Mouse (Mus musculus): ENCODE measurements around the gene Pbld2. TPM values are rescaled to one million over a fixed set of nuclear protein-coding genes. Genes with fewer than 3 reads are reported as not detected.
A peak's percentile ranks its signal among the peaks of the same experiment; 100 is the strongest.

Pbld2 gene
- 0.84 and 1.1 TPM in 2 replicates for polyA plus RNA-seq (2014; fragmentation: Nextera tagmentation; extraction: Ambion mirVana)

- Histone ChIP-seq H3K9ac (replicated peaks; ENCODE audit: low read length) (peak within 1 kb of the TSS; percentile 97), H3K4me1 (ENCODE audit: control insufficient read depth, insufficient read depth, low read length) (no peaks in the 10 kb centered on the region), H3K36me3 (replicated peaks; ENCODE audit: control insufficient read depth, insufficient read depth, low read depth, low read length) (no peaks in the 10 kb centered on the region), H3K27ac (replicated peaks; ENCODE audit: low read depth, low read length) (peak within 1 kb of the TSS; percentile 99), H3K4me3 (ENCODE audit: low read depth, low read length) (peak within 1 kb of the TSS; percentile 88), H3K4me2 (ENCODE audit: low read depth, low read length) (peak within 1 kb of the TSS; percentile 69), H3K27me3 (ENCODE audit: control insufficient read depth, insufficient read depth, low read length) (no peaks in the 10 kb centered on the region), H3K9me3 (replicated peaks; ENCODE audit: control insufficient read depth, low read length) (no peaks in the 10 kb centered on the region)
- peak; percentile 92 for ATAC-seq (replicated peaks; ENCODE audit: insufficient number of reproducible peaks, low FRiP score, low TSS enrichment, low read depth)
- WGBS: under 1% methylated on average over 57 of the region's 69 CpGs
- DNase-seq (ENCODE audit: low spot score): peak; percentile 97
Observed at GRCm38 (mm10) chr10:63023749-63024579, at the start of gene Pbld2, which contains the start of gene Hnrnph3. Gene Pbld2, plus strand, starts transcription at chr10:63024315. Gene Hnrnph3, minus strand, starts transcription at chr10:63024217.

GRCm38 (mm10) chr10:62979667-62980038, 44.5 kb upstream of the Pbld2 start:
- 9% methylated on average over 10 of the region's 10 CpGs for WGBS
- ATAC-seq (replicated peaks; ENCODE audit: insufficient number of reproducible peaks, low FRiP score, low TSS enrichment, low read depth) (no peak), DNase-seq (ENCODE audit: low spot score) (no peak)
- Histone ChIP-seq H3K36me3 (replicated peaks; ENCODE audit: control insufficient read depth, insufficient read depth, low read depth, low read length) (no peaks in the 10 kb centered on the region; the same call in 1 of the 2 replicates), H3K9ac (replicated peaks; ENCODE audit: low read length) (peak overlapping the region; percentile 33; the same call in 1 of the 2 replicates), H3K9me3 (replicated peaks; ENCODE audit: control insufficient read depth, low read length) (no peaks in the 10 kb centered on the region), H3K27ac (replicated peaks; ENCODE audit: low read depth, low read length) (no peak overlapping the region), H3K4me3 (ENCODE audit: low read depth, low read length) (peak overlapping the region; percentile 82), H3K4me2 (ENCODE audit: low read depth, low read length) (peak overlapping the region; percentile 55), H3K27me3 (ENCODE audit: control insufficient read depth, insufficient read depth, low read length) (no peaks in the 10 kb centered on the region), H3K4me1 (ENCODE audit: control insufficient read depth, insufficient read depth, low read length) (no peaks in the 10 kb centered on the region)

GRCm38 (mm10) chr10:62980039-62980954, 43.8 kb upstream of the Pbld2 start, which contains the start of gene Rufy2:
Gene Rufy2, plus strand, starts transcription at chr10:62980223.
- Histone ChIP-seq H3K4me1 (ENCODE audit: control insufficient read depth, insufficient read depth, low read length) (no peaks in the 10 kb centered on the region), H3K9ac (replicated peaks; ENCODE audit: low read length) (peak within 1 kb of the TSS; percentile 89), H3K36me3 (replicated peaks; ENCODE audit: control insufficient read depth, insufficient read depth, low read depth, low read length) (no peaks in the 10 kb centered on the region; the same call in 1 of the 2 replicates), H3K27ac (replicated peaks; ENCODE audit: low read depth, low read length) (0 out of 2 replicates have a peak within 1 kb of the TSS, but pooled peaks have one; percentile 43), H3K27me3 (ENCODE audit: control insufficient read depth, insufficient read depth, low read length) (no peaks in the 10 kb centered on the region), H3K4me3 (ENCODE audit: low read depth, low read length) (peak within 1 kb of the TSS; percentile 82), H3K9me3 (replicated peaks; ENCODE audit: control insufficient read depth, low read length) (no peaks in the 10 kb centered on the region), H3K4me2 (ENCODE audit: low read depth, low read length) (peak within 1 kb of the TSS; percentile 55)
- peak; percentile 91 for ATAC-seq (replicated peaks; ENCODE audit: insufficient number of reproducible peaks, low FRiP score, low TSS enrichment, low read depth)
- 1% methylated on average over 75 of the region's 77 CpGs for WGBS
- peak; percentile 86 for DNase-seq (ENCODE audit: low spot score)

- no peak for ATAC-seq (replicated peaks; ENCODE audit: insufficient number of reproducible peaks, low FRiP score, low TSS enrichment, low read depth)
- Histone ChIP-seq H3K27me3 (ENCODE audit: control insufficient read depth, insufficient read depth, low read length) (no peaks in the 10 kb centered on the region), H3K4me1 (ENCODE audit: control insufficient read depth, insufficient read depth, low read length) (no peaks in the 10 kb centered on the region), H3K9me3 (replicated peaks; ENCODE audit: control insufficient read depth, low read length) (no peaks in the 10 kb centered on the region), H3K9ac (replicated peaks; ENCODE audit: low read length) (no peak overlapping the region), H3K4me3 (ENCODE audit: low read depth, low read length) (no peak overlapping the region), H3K27ac (replicated peaks; ENCODE audit: low read depth, low read length) (no peak overlapping the region), H3K36me3 (replicated peaks; ENCODE audit: control insufficient read depth, insufficient read depth, low read depth, low read length) (no peaks in the 10 kb centered on the region; the same call in 1 of the 2 replicates), H3K4me2 (ENCODE audit: low read depth, low read length) (no peak overlapping the region)
- DNase-seq (ENCODE audit: low spot score): no peak
- WGBS: 92% methylated on average over 11 of the region's 11 CpGs
Observed at GRCm38 (mm10) chr10:62984072-62984471, 40.0 kb upstream of the Pbld2 start.

- no peaks in the 10 kb centered on the region; the same call in 1 of the 2 replicates for H3K36me3 ChIP-seq (replicated peaks; ENCODE audit: control insufficient read depth, insufficient read depth, low read depth, low read length)
- H3K27me3 ChIP-seq (ENCODE audit: control insufficient read depth, insufficient read depth, low read length): no peaks in the 10 kb centered on the region
- no peak for ATAC-seq (replicated peaks; ENCODE audit: insufficient number of reproducible peaks, low FRiP score, low TSS enrichment, low read depth)
- DNase-seq (ENCODE audit: low spot score): no peak
- H3K9ac ChIP-seq (replicated peaks; ENCODE audit: low read length): no peak overlapping the region
- no peak overlapping the region for H3K27ac ChIP-seq (replicated peaks; ENCODE audit: low read depth, low read length)
- 93% methylated on average over 6 of the region's 6 CpGs for WGBS
- H3K4me2 ChIP-seq (ENCODE audit: low read depth, low read length): no peak overlapping the region
- no peaks in the 10 kb centered on the region for H3K4me1 ChIP-seq (ENCODE audit: control insufficient read depth, insufficient read depth, low read length)
- H3K4me3 ChIP-seq (ENCODE audit: low read depth, low read length): no peak overlapping the region
- no peaks in the 10 kb centered on the region for H3K9me3 ChIP-seq (replicated peaks; ENCODE audit: control insufficient read depth, low read length)
Observed at GRCm38 (mm10) chr10:62984495-62984894, 39.6 kb upstream of the Pbld2 start.

- ATAC-seq (replicated peaks; ENCODE audit: insufficient number of reproducible peaks, low FRiP score, low TSS enrichment, low read depth): 0 out of 2 replicates have a peak, but pooled peaks have one; percentile 42
- DNase-seq (ENCODE audit: low spot score): peak; percentile 33
- H3K36me3 ChIP-seq (replicated peaks; ENCODE audit: control insufficient read depth, insufficient read depth, low read depth, low read length): no peaks in the 10 kb centered on the region; the same call in 1 of the 2 replicates
- no peaks in the 10 kb centered on the region for H3K4me1 ChIP-seq (ENCODE audit: control insufficient read depth, insufficient read depth, low read length)
- H3K9me3 ChIP-seq (replicated peaks; ENCODE audit: control insufficient read depth, low read length): no peaks in the 10 kb centered on the region
- H3K27ac ChIP-seq (replicated peaks; ENCODE audit: low read depth, low read length): no peak overlapping the region
- H3K9ac ChIP-seq (replicated peaks; ENCODE audit: low read length): no peak overlapping the region
- no peaks in the 10 kb centered on the region for H3K27me3 ChIP-seq (ENCODE audit: control insufficient read depth, insufficient read depth, low read length)
- H3K4me2 ChIP-seq (ENCODE audit: low read depth, low read length): no peak overlapping the region
- H3K4me3 ChIP-seq (ENCODE audit: low read depth, low read length): no peak overlapping the region
- WGBS: 25% methylated on average over 3 of the region's 3 CpGs
Observed at GRCm38 (mm10) chr10:62987341-62987740, 36.8 kb upstream of the Pbld2 start.

- no peaks in the 10 kb centered on the region for H3K4me1 ChIP-seq (ENCODE audit: control insufficient read depth, insufficient read depth, low read length)
- no peak overlapping the region for H3K4me3 ChIP-seq (ENCODE audit: low read depth, low read length)
- ATAC-seq (replicated peaks; ENCODE audit: insufficient number of reproducible peaks, low FRiP score, low TSS enrichment, low read depth) (no peak), DNase-seq (ENCODE audit: low spot score) (no peak)
- H3K4me2 ChIP-seq (ENCODE audit: low read depth, low read length): no peak overlapping the region
- H3K9me3 ChIP-seq (replicated peaks; ENCODE audit: control insufficient read depth, low read length): no peaks in the 10 kb centered on the region
- no peak overlapping the region for H3K27ac ChIP-seq (replicated peaks; ENCODE audit: low read depth, low read length)
- no peak overlapping the region for H3K9ac ChIP-seq (replicated peaks; ENCODE audit: low read length)
- H3K36me3 ChIP-seq (replicated peaks; ENCODE audit: control insufficient read depth, insufficient read depth, low read depth, low read length): no peaks in the 10 kb centered on the region; the same call in 1 of the 2 replicates
- no peaks in the 10 kb centered on the region for H3K27me3 ChIP-seq (ENCODE audit: control insufficient read depth, insufficient read depth, low read length)
- WGBS: 92% methylated on average over 15 of the region's 15 CpGs
Observed at GRCm38 (mm10) chr10:62990636-62991035, 33.5 kb upstream of the Pbld2 start.
